Mouse (Mus musculus) small intestine, adult 2 months (tissue): ENCODE data around the gene Sox6. TPM values are rescaled to one million over a fixed set of nuclear protein-coding genes. Genes with fewer than 3 reads are reported as not detected.

Experiments
- H3K27ac ChIP-seq: fragments of 200-500 bp; 2 replicates; pipeline ENCODE4 v1.5.1; 2012; ENCODE audit warnings: low read depth, low read length, control low read depth, inconsistent platforms; ENCODE audit not compliant: insufficient read depth
- H3K27me3 ChIP-seq: fragments of 200-500 bp; 2 replicates; pipeline ENCODE4 v1.6.1; 2012; ENCODE audit warnings: mild to moderate bottlenecking, moderate library complexity, low read length, inconsistent platforms; ENCODE audit not compliant: control insufficient read depth, insufficient read depth
- H3K36me3 ChIP-seq: fragments of 200-500 bp; 2 replicates; pipeline ENCODE4 v1.6.1; 2012; ENCODE audit warnings: mild to moderate bottlenecking, low read length, control low read depth, inconsistent platforms; ENCODE audit not compliant: control insufficient read depth, insufficient read depth
- H3K4me1 ChIP-seq: fragments of 200-500 bp; 2 replicates; pipeline ENCODE4 v1.6.1; 2012; ENCODE audit warnings: low read length, inconsistent platforms, mixed read lengths; ENCODE audit not compliant: control insufficient read depth, insufficient read depth, insufficient read length
- H3K4me3 ChIP-seq: fragments of 200-500 bp; 2 replicates; pipeline ENCODE4 v1.5.1; 2012; ENCODE audit warnings: low read depth, mild to moderate bottlenecking, control low read depth, inconsistent platforms, low read length, moderate library complexity
- CTCF ChIP-seq: fragments of 200-500 bp; IDR thresholded peaks from 2 replicates; pipeline ENCODE4 v1.5.1; 2012; ENCODE audit warnings: low read depth, mild to moderate bottlenecking, control low read depth, inconsistent platforms, low read length, moderate library complexity, mixed read lengths; ENCODE audit not compliant: insufficient replicate concordance, insufficient read length; ENCODE audit errors: extremely low read depth
- POLR2A ChIP-seq: fragments of 200-500 bp; IDR thresholded peaks from 2 replicates; pipeline ENCODE4 v1.6.1; 2012; ENCODE audit warnings: low read depth, mild to moderate bottlenecking, control low read depth, inconsistent platforms, low read length, moderate library complexity
- WGBS: fragments of 180-500 bp; shearing (Covaris S2); methylation state at CpG from one replicate; pipeline ENCODE4 v1.1.7; 2018; 5-methylcytosine and 5-hydroxymethylcytosine counted together
- polyA plus RNA-seq: library from polyadenylated mRNA; depleted of rRNA; stranded (reverse); fragments of >200 nt; gene quantifications from 2 replicates; pipeline ENCODE4 v1.2.3, GENCODE M21; 2012

The Sox6 gene
- polyA plus RNA-seq, 1 experiment = 17.6 TPM

DNA sequence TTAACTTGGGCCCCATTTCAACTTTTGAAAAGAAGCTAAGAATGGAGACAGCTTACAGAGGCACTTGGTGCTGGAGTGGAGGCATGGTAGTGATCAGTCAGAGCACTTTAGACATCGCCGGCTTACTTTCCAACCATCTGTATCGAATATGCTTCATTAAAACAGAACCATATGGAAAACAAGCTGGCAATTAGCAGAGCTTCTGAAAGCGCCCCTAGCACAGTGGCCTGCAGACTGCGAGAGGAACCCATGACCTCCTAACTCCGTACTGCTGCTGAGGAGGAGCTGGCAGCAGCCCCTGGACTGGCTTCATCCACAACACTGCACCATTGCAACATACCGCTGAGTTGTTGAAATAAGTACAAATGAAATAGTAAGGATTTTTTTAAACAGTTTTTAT is 148.7 kb downstream of the Sox6 start:
- TF ChIP-seq POLR2A (no peak), CTCF (no peak)
- no peak overlapping the region for H3K4me3 ChIP-seq
- no peaks in the 10 kb centered on the region for H3K27me3 ChIP-seq
- no peaks in the 10 kb centered on the region for H3K36me3 ChIP-seq
- peaks cover 8% of the 10 kb centered on the region; the same call in 1 of the 2 replicates for H3K4me1 ChIP-seq
- 93% methylated on average over 7 of the region's 7 CpGs for WGBS
- no peak overlapping the region for H3K27ac ChIP-seq

DNA sequence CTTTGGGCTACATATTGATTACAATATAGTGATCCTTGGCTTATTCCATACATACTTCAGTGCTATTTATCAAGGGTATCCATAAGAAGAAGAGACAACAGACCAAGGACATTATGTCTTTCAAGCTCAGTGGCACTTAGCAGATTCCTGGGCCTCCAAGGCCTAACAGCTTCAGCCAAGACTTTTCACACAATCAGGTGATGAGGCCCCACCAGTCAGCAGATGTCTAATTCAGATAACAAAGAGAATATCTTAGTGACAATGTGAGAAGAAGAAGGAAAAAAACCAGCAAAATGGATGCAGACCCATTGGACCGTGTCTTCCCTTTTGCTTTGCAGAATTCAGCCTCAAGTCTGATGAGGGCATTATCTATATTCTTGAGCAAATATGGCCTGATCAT is 150.0 kb downstream of the Sox6 start:
- TF ChIP-seq POLR2A = no peak
- TF ChIP-seq CTCF = no peak
- Histone ChIP-seq H3K4me3 (no peak overlapping the region), H3K4me1 (peaks cover under 1% of the 10 kb centered on the region; the same call in 1 of the 2 replicates), H3K36me3 (no peaks in the 10 kb centered on the region), H3K27ac (no peak overlapping the region), H3K27me3 (no peaks in the 10 kb centered on the region)
- 100% methylated on average over 1 of the region's 1 CpGs for WGBS

DNA sequence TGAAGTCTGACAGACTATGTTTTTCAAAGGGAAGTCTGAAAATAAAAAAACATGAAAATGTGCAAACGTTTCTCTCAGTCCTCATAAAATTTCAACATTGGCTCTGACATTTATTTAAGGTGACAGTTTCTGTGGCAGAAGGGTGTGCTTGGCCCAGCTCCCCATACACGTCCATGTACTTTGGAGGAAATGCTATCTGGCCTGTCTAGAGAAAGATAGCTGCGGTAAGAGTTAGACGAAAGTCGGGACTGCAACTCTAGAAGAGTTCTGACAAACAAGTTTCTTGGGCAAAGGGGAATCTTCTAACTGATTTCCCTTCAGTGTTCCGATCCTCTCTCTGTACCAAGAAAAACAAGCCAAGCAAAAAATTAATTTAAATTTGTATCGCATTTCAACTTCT is 150.5 kb downstream of the Sox6 start:
- Histone ChIP-seq H3K27me3 (no peaks in the 10 kb centered on the region), H3K4me1 (no peaks in the 10 kb centered on the region), H3K27ac (no peak overlapping the region), H3K4me3 (no peak overlapping the region), H3K36me3 (no peaks in the 10 kb centered on the region)
- WGBS = 85% methylated on average over 7 of the region's 7 CpGs
- TF ChIP-seq POLR2A = no peak
- TF ChIP-seq CTCF = no peak

DNA sequence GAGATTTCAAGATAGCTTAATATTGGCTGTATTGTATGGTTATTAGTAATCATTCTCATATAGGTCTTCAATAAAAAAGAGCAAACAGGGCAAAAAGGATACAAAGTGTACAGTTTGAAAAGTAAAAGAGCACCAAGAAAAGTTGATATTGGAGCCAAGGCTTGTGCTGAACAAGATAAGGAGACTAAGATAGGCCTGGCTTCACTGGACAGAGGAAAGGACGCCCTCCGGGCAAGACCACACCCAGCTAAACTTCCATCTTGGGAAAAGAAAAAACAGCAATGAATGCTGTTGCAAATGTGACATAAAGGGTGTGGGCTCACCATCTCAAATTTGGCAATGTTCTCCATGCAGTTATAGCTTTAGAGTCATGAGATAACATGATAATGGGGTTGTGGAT is 165.7 kb downstream of the Sox6 start:
- no peak for TF ChIP-seq POLR2A
- TF ChIP-seq CTCF = no peak
- WGBS = 72% methylated on average over 2 of the region's 2 CpGs
- no peak overlapping the region for H3K27ac ChIP-seq
- H3K4me3 ChIP-seq = no peak overlapping the region
- no peaks in the 10 kb centered on the region for H3K27me3 ChIP-seq
- H3K36me3 ChIP-seq = no peaks in the 10 kb centered on the region
- peaks cover 7% of the 10 kb centered on the region; the same call in 1 of the 2 replicates for H3K4me1 ChIP-seq

DNA sequence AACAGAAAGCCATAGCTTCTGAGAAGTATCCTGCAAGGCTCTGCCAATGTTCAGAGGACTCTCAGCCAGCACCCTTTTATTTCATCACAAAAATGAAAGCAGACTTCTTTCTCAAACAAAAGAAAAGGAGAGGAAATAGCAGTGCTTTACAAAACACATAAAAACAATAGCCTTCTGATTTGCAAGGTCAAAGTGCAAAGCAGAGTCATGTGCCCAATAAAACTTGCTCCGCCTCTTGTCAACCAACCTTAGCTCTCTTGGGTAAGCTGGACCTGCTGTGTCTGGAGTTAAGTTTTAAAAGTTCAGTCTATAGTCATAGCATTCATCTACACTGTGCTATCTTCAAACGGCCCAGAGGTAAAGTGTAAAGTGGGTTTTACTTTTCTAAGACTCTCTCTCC is 170.1 kb downstream of the Sox6 start:
- WGBS = 31% methylated on average over 2 of the region's 2 CpGs
- H3K4me1 ChIP-seq = peaks cover 4% of the 10 kb centered on the region; the same call in 1 of the 2 replicates
- H3K27me3 ChIP-seq = no peaks in the 10 kb centered on the region

DNA sequence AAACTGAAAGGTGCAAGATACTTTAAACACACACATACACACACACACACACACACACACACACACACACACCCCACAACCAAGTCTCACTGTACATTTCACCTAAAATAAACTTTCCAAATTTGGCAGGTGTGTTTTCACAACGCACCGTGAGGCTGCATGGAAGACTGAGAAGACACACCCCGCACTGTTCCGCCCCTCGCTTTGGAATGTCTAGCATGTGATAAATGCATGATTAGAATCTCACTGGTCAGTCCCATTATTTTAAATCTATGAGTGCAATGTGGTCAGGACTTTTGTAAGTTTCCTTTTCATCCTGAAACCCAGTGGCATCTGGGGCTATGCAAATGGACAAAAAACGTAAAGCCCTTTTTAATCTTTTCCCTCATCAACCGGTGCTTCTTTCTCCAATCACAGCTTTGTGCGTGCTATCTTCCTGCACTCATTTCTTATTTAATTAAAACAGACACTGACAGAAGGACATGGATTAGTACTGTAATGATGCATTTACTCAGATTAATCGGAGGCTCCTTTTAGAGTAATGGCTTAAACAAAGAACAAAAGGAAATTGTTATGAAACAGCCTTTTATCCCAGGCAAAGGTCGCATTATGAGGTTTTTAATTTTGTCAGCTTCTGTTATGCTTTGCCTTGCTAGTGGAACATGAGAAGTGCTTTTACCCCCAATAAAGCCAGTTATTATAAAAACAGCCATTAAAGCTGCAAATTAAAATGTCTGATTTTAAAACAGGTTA is 170.9 kb downstream of the Sox6 start:
- no peaks in the 10 kb centered on the region for H3K27me3 ChIP-seq
- H3K4me1 ChIP-seq = peaks cover 4% of the 10 kb centered on the region; the same call in 1 of the 2 replicates
- 17% methylated on average over 10 of the region's 10 CpGs for WGBS
- H3K27ac ChIP-seq = peak overlapping the region; percentile 82; the same call in 1 of the 2 replicates
- no peak overlapping the region for H3K4me3 ChIP-seq
- TF ChIP-seq CTCF (no peak), POLR2A (no peak)
- no peaks in the 10 kb centered on the region for H3K36me3 ChIP-seq

More for the DNA sequence above, 170.1 kb downstream of the Sox6 start:
- H3K4me3 ChIP-seq = no peak overlapping the region
- TF ChIP-seq POLR2A (no peak), CTCF (no peak)
- H3K27ac ChIP-seq = peak overlapping the region; percentile 82
- no peaks in the 10 kb centered on the region for H3K36me3 ChIP-seq

DNA sequence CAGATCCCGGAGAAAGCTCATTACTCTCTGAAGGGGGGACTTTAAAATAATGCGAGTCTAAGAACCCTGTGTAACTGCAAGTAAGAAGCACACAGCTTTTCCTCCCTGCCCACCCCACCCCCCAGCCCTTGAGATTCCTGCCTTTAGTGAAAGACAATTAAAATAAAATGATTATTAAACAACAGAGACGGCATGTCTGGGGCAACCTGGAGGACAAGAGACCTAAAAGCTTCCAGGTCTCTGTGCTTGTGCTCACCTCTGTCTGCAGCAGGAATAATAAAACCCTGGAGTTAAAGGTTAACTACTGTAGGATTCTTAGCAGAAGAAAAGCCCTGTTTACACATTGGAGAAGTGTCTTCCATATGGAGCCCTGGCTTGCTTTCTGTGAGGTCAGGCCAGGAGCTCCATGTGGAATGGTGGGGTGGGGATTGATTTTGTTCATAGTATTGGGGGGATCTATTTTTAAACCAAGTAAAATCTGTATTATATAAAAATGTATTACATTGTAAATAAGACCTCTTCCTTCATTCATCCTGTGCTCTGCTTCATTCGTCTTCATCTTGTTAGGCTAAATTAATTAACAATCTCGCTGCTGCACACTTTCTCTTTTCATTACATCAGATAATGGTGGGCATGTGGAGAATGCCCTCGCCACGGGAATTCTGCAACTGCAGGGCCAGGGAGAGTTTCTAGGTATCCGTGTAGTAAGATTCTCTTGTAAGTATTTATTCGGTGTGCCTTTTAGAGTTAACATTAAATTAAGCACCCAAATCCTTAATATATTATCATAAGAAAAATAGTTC is 171.7 kb downstream of the Sox6 start:
- peaks cover 4% of the 10 kb centered on the region; the same call in 1 of the 2 replicates for H3K4me1 ChIP-seq
- H3K27ac ChIP-seq = peak overlapping the region; percentile 65
- no peak for TF ChIP-seq CTCF
- no peak for TF ChIP-seq POLR2A
- whole genome bisulfite sequencing = 25% methylated on average over 9 of the region's 9 CpGs
- no peaks in the 10 kb centered on the region for H3K36me3 ChIP-seq
- H3K27me3 ChIP-seq = no peaks in the 10 kb centered on the region
- H3K4me3 ChIP-seq = no peak overlapping the region
